Mouse (Mus musculus) ES-Bruce4 (cell line): ENCODE results near the gene Polg. TPM values are rescaled to one million over a fixed set of nuclear protein-coding genes. Genes with fewer than 3 reads are reported as not detected.

Experiments
- H3K27ac ChIP-seq: 2 replicates; pipeline ENCODE4 v1.5.1; 2012; ENCODE audit warnings: low read length, inconsistent platforms; ENCODE audit not compliant: insufficient read depth
- H3K27me3 ChIP-seq: 2 replicates; pipeline ENCODE4 v1.6.1; 2012; ENCODE audit warnings: mild to moderate bottlenecking, low read length, inconsistent platforms; ENCODE audit not compliant: control insufficient read depth, poor library complexity, insufficient read depth, severe bottlenecking
- H3K36me3 ChIP-seq: 2 replicates; pipeline ENCODE4 v1.6.1; 2012; ENCODE audit warnings: inconsistent platforms, mild to moderate bottlenecking, low read length, moderate library complexity; ENCODE audit not compliant: control insufficient read depth, poor library complexity, insufficient read depth, severe bottlenecking
- H3K4me1 ChIP-seq: one replicate; pipeline ENCODE4 v1.8.1; 2011; ENCODE audit warnings: low read length; ENCODE audit not compliant: control insufficient read depth, insufficient read depth
- H3K4me3 ChIP-seq: 2 replicates; pipeline ENCODE4 v1.5.1; 2011; ENCODE audit warnings: low read depth, mild to moderate bottlenecking, low read length
- H3K9ac ChIP-seq: 2 replicates; pipeline ENCODE4 v1.6.1; 2012; ENCODE audit warnings: low read depth, mild to moderate bottlenecking, inconsistent platforms; ENCODE audit not compliant: poor library complexity, severe bottlenecking
- H3K9me3 ChIP-seq: replicated peaks from 2 replicates; pipeline ENCODE4 v1.6.1; 2012; ENCODE audit warnings: mild to moderate bottlenecking, low read length, inconsistent platforms; ENCODE audit not compliant: control insufficient read depth, poor library complexity, insufficient read depth, severe bottlenecking
- CTCF ChIP-seq: IDR thresholded peaks from one replicate; pipeline ENCODE4 v1.8.1; 2011; ENCODE audit warnings: low read depth, low read length
- EP300 ChIP-seq: IDR thresholded peaks from 2 replicates; pipeline ENCODE4 v1.6.1; 2011; ENCODE audit warnings: low read depth, low read length; ENCODE audit not compliant: insufficient read depth
- POLR2A ChIP-seq: IDR thresholded peaks from one replicate; pipeline ENCODE4 v1.8.1; 2011; ENCODE audit warnings: low read length; ENCODE audit not compliant: insufficient read depth
- polyA plus RNA-seq: library from polyadenylated mRNA; stranded (reverse); fragments of >200 nt; gene quantifications from 2 replicates; pipeline ENCODE4 v1.2.4, GENCODE M21; 2011; ENCODE audit warnings: low read depth; ENCODE audit not compliant: missing spikeins, insufficient read depth, insufficient read length

Polg gene
- polyA plus RNA-seq, 1 experiment = 78.3 TPM

- Histone ChIP-seq H3K27me3 (peaks cover 52% of the 10 kb centered on the region), H3K4me1 (peaks cover 1% of the 10 kb centered on the region), H3K27ac (no peak overlapping the region), H3K4me3 (peak overlapping the region; percentile 72), H3K9ac (peak overlapping the region; percentile 48), H3K36me3 (no peaks in the 10 kb centered on the region), H3K9me3 (no peaks in the 10 kb centered on the region)
- TF ChIP-seq CTCF (no peak), POLR2A (no peak), EP300 (no peak)
These were observed 39.2 kb upstream of the Polg start for GRCm38 (mm10) chr7:79505376-79505775.

- TF ChIP-seq POLR2A = peak; percentile 28
- no peak for TF ChIP-seq CTCF
- H3K27ac ChIP-seq = no peak overlapping the region
- peak overlapping the region; percentile 72 for H3K4me3 ChIP-seq
- peaks cover 53% of the 10 kb centered on the region for H3K27me3 ChIP-seq
- H3K36me3 ChIP-seq = no peaks in the 10 kb centered on the region
- no peaks in the 10 kb centered on the region for H3K9me3 ChIP-seq
- H3K4me1 ChIP-seq = peaks cover 1% of the 10 kb centered on the region
- peak overlapping the region; percentile 48 for H3K9ac ChIP-seq
These were observed 38.6 kb upstream of the Polg start for GRCm38 (mm10) chr7:79504723-79505122.

- Histone ChIP-seq H3K4me1 (peaks cover 1% of the 10 kb centered on the region), H3K9me3 (no peaks in the 10 kb centered on the region), H3K36me3 (no peaks in the 10 kb centered on the region), H3K27ac (no peak overlapping the region), H3K9ac (no peak overlapping the region), H3K4me3 (no peak overlapping the region), H3K27me3 (peaks cover 48% of the 10 kb centered on the region)
- TF ChIP-seq CTCF (no peak), EP300 (no peak), POLR2A (no peak)
These were observed 37.6 kb upstream of the Polg start for GRCm38 (mm10) chr7:79503656-79504250.

- Histone ChIP-seq H3K4me3 (no peak overlapping the region), H3K27me3 (peaks cover 45% of the 10 kb centered on the region), H3K9me3 (no peaks in the 10 kb centered on the region), H3K9ac (no peak overlapping the region), H3K27ac (no peak overlapping the region), H3K36me3 (no peaks in the 10 kb centered on the region), H3K4me1 (peaks cover 1% of the 10 kb centered on the region)
- TF ChIP-seq POLR2A (no peak), CTCF (no peak), EP300 (no peak)
These were observed 36.9 kb upstream of the Polg start for GRCm38 (mm10) chr7:79503103-79503455.

GRCm38 (mm10) chr7:79502152-79503102, 36.3 kb upstream of the Polg start:
- H3K4me1 ChIP-seq = peaks cover 1% of the 10 kb centered on the region
- TF ChIP-seq POLR2A (no peak), EP300 (no peak), CTCF (no peak)

GRCm38 (mm10) chr7:79501581-79502031, 35.4 kb upstream of the Polg start:
- H3K27ac ChIP-seq = no peak overlapping the region
- no peaks in the 10 kb centered on the region for H3K9me3 ChIP-seq
- no peak overlapping the region for H3K4me3 ChIP-seq
- peaks cover 1% of the 10 kb centered on the region for H3K4me1 ChIP-seq
- H3K9ac ChIP-seq = no peak overlapping the region
- peaks cover 39% of the 10 kb centered on the region for H3K27me3 ChIP-seq
- no peaks in the 10 kb centered on the region for H3K36me3 ChIP-seq
- TF ChIP-seq CTCF (no peak), EP300 (no peak), POLR2A (no peak)

More at GRCm38 (mm10) chr7:79502152-79503102, 36.3 kb upstream of the Polg start:
- Histone ChIP-seq H3K27ac (no peak overlapping the region), H3K36me3 (no peaks in the 10 kb centered on the region), H3K9me3 (no peaks in the 10 kb centered on the region), H3K9ac (no peak overlapping the region), H3K27me3 (peaks cover 39% of the 10 kb centered on the region), H3K4me3 (no peak overlapping the region)
